In the genomic region with DNA sequence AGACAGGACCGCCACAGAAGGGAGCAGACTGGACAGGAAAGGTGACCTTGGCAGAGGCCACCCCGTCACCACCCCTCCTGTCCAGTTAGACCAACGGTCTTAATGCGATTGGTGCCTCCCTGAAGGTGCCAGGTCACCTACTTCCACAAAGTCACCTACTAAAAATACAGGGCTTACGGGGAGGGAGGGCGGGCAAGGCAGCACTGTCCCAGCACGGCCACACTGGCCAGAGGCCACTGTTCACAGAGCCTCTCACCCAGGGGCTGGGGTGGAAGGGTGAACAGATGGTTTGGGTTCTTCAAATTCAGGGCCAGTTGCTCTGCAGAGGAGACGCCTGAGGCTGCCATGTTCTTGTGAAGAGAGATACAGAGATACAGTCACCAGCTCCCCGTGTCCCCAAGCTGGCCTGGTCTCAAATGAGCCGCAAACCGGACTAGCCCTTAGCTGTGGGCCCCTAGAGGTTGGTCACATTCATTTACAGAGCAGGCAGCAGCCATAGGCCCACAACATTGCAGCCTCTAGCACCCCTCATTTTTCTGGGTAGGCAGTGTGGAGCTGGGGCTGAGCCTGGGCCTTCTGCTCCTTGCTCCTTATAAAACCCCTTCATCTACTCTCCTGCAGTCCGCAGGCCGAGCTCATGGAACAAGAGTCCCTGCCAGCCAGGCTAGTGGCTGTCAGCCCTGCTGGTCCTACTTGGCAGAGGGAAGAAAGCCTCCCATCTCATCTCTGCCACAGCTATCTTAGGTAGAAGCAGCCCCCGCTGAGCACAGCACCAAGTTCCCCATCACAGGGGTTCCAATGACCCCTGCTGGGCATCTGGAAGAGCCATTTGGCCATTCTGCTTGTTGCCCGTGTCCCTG, we compare ENCODE assay signal across 13 mouse cellular contexts. TPM values are rescaled to one million over a fixed set of nuclear protein-coding genes. Genes with fewer than 3 reads are reported as not detected.
DNase-seq lines count a peak whose midpoint lies in the region; ATAC-seq and TF ChIP-seq lines count a peak whose summit lies in the region.
"Had no signal": no experiment of that assay in that cellular context is flagged by ENCODE, and none has a peak within 500 bp of the region (broad histone marks: within the 10 kb centered on the region; RNA-seq: fewer than 3 reads in every experiment).

No protein-coding gene starts in this region.

- no peak overlapping the region for H3K4me2 ChIP-seq in heart, postnatal 0 days (ENCODE audit: low read depth, low read length)
- H3K4me2 ChIP-seq: hindbrain, embryonic 13.5 days; stomach, embryonic 15.5 days had no signal

- peak; percentile 50 for DNase-seq in kidney, adult 11 months
- DNase-seq in kidney, postnatal 14 days, result no peak
- DNase-seq in cerebellum, adult 11 months, result peak; percentile 52
- peak; percentile 59 for DNase-seq in cerebellum, adult 8-10 months
- no peak for DNase-seq in heart, postnatal 0 days (ENCODE audit: low spot score)
- DNase-seq in midbrain, embryonic 10.5 days (ENCODE audit: low spot score), result no peak
- DNase-seq: adrenal gland, postnatal 10 days had no signal

- no peak overlapping the region for H3K9ac ChIP-seq in heart, postnatal 0 days (replicated peaks; ENCODE audit: low read depth, low read length)
- H3K9ac ChIP-seq: hindbrain, embryonic 13.5 days; liver, embryonic 14.5 days; stomach, embryonic 15.5 days had no signal

- no peaks in the 10 kb centered on the region for H3K9me3 ChIP-seq in heart, postnatal 0 days (replicated peaks; ENCODE audit: control insufficient read depth, low read length)
- H3K9me3 ChIP-seq in midbrain, embryonic 10.5 days (replicated peaks), result no peaks in the 10 kb centered on the region
- H3K9me3 ChIP-seq: hindbrain, embryonic 13.5 days; stomach, embryonic 15.5 days had no signal

- no peaks in the 10 kb centered on the region for H3K27me3 ChIP-seq in heart, postnatal 0 days (ENCODE audit: control insufficient read depth, insufficient read depth, low read length)
- no peaks in the 10 kb centered on the region for H3K27me3 ChIP-seq in midbrain, embryonic 10.5 days (ENCODE audit: low read depth, poor library complexity, severe bottlenecking)
- H3K27me3 ChIP-seq: hindbrain, embryonic 13.5 days; stomach, embryonic 15.5 days had no signal

- H3K4me1 ChIP-seq in heart, postnatal 0 days (ENCODE audit: control insufficient read depth, insufficient read depth), result peaks cover 16% of the 10 kb centered on the region
- 0 out of 2 replicates have a peak, but pooled peaks cover 3% of the 10 kb centered on the region for H3K4me1 ChIP-seq in midbrain, embryonic 10.5 days

- no peak overlapping the region for H3K4me3 ChIP-seq in heart, postnatal 0 days (ENCODE audit: low read depth, low read length)
- H3K4me3 ChIP-seq in midbrain, embryonic 10.5 days, result no peak overlapping the region
- H3K4me3 ChIP-seq: erythroblast, embryonic 14.5 days; hindbrain, embryonic 13.5 days; stomach, embryonic 15.5 days had no signal

- WGBS in heart, postnatal 0 days, result 50% methylated on average over 15 of the region's 15 CpGs
- WGBS in midbrain, embryonic 10.5 days, result 88% methylated on average over 15 of the region's 15 CpGs

- TF ChIP-seq EP300 in heart, postnatal 0 days (IDR thresholded peaks at IDR 0.05; ENCODE audit: low read depth), result no peak

- TF ChIP-seq CTCF in heart, postnatal 0 days (IDR thresholded peaks at IDR 0.05; ENCODE audit: low read depth), result 0 out of 2 replicates have a peak, but pooled peaks have one; percentile 16

- peak; percentile 51 for ATAC-seq in heart, postnatal 0 days (ENCODE audit: insufficient read depth, low read depth)
- ATAC-seq in granulocyte monocyte progenitor cell, adult 5-6 weeks (replicated peaks; ENCODE audit: poor library complexity, severe bottlenecking), result no peak

- H3K27ac ChIP-seq in heart, postnatal 0 days (ENCODE audit: low read depth), result peak overlapping the region; percentile 56
- no peak overlapping the region for H3K27ac ChIP-seq in midbrain, embryonic 10.5 days (replicated peaks)
- H3K27ac ChIP-seq: hindbrain, embryonic 13.5 days; liver, embryonic 14.5 days; macrophage had no signal

- H3K36me3 ChIP-seq in heart, postnatal 0 days (replicated peaks; ENCODE audit: control insufficient read depth, insufficient read depth, low read length), result no peaks in the 10 kb centered on the region
- H3K36me3 ChIP-seq in midbrain, embryonic 10.5 days, result peaks cover 15% of the 10 kb centered on the region
- H3K36me3 ChIP-seq: stomach, embryonic 15.5 days had no signal

RNA-seq across cellular contexts. Expression of a gene that starts 35.8 kb away (rescaled TPM):
- total RNA-seq in heart, postnatal 0 days (2014; rRNA removed; ENCODE audit: low replicate concordance), result 151 and 164 TPM in 2 replicates
- 173 and 182 TPM in 2 replicates for polyA plus RNA-seq in heart, postnatal 0 days (2015; fragmentation: Nextera tagmentation; extraction: Ambion mirVana)
- 0.19 and 0.39 TPM in 2 replicates for total RNA-seq in granulocyte monocyte progenitor cell, adult 5-6 weeks (2014; fragmentation: Nextera tagmentation)
- total RNA-seq in granulocyte monocyte progenitor cell, adult 5-6 weeks (2017), result 0.52 and 0.88 TPM in 2 replicates
- polyA plus RNA-seq in midbrain, embryonic 10.5 days (2016; fragmentation: Nextera tagmentation; extraction: Ambion mirVana), result 41.6 and 48.9 TPM in 2 replicates

Comparison
In these comparisons a context has a peak if more than half of its experiments do, and no peak if none do; other contexts are left out.
1. DNase-seq: peak in kidney, adult 11 months (single experiment), cerebellum, adult 11 months (single experiment) and cerebellum, adult 8-10 months (single experiment); none in kidney, postnatal 14 days (single experiment), heart, postnatal 0 days (single experiment) and midbrain, embryonic 10.5 days (single experiment).
2. RNA of a gene that starts 35.8 kb away (total RNA-seq): 151 to 164 TPM in heart, postnatal 0 days; 0.19 to 0.88 TPM in granulocyte monocyte progenitor cell, adult 5-6 weeks; every median in the first group is over 10 times any median in the second.